Mouse (Mus musculus): Measurements from ENCODE around the gene Zbtb48.

- TF ChIP-seq CTCF (IDR thresholded peaks at IDR 0.05) = no peak
- no peak for TF ChIP-seq EP300 (IDR thresholded peaks at IDR 0.05)
Measured at GRCm38 (mm10) chr4:151996951-151997222, 30.6 kb downstream of the Zbtb48 start.

All from lung, postnatal 0 days (tissue).